In the genomic region with DNA sequence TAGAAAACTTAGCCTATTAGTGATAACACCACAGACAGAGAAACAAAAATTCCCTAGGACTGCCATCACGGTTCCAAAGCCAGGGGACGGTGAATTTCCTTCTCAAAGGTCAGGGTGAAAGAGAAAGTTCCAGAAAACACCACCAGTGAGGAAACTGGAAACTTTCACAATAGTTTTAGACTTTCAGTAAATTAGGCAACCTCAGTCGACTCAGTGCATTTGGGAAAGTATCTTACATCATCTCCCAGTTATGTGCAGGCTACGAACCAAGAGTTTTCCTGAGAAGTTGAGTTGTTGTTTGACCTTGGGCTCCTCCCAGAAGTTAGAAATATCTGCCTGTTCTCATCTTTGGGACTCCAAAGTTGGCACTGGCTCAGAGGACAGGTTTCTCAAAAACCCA, we compare ENCODE assay signal across 18 mouse cellular contexts.
DNase-seq lines count a peak whose midpoint lies in the region; ATAC-seq and TF ChIP-seq lines count a peak whose summit lies in the region.
"Had no signal": no experiment of that assay in that cellular context is flagged by ENCODE, and none has a peak within 500 bp of the region (broad histone marks: within the 10 kb centered on the region; RNA-seq: fewer than 3 reads in every experiment).

No protein-coding gene starts in this region.

- 44% methylated on average over 4 of the region's 4 CpGs for WGBS in liver, postnatal 0 days (ENCODE audit: insufficient replicate concordance)
- WGBS in midbrain, embryonic 15.5 days, result 83% methylated on average over 4 of the region's 4 CpGs

- TF ChIP-seq EP300 in liver, postnatal 0 days (IDR thresholded peaks at IDR 0.05; ENCODE audit: low read depth), result peak; percentile 91

- H3K4me3 ChIP-seq in liver, postnatal 0 days (ENCODE audit: low read depth, low read length), result no peak overlapping the region
- H3K4me3 ChIP-seq in embryonic fibroblast, embryonic 13.5 days (ENCODE audit: insufficient read depth, low read length), result no peak overlapping the region
- H3K4me3 ChIP-seq in myocyte, result no peak overlapping the region
- H3K4me3 ChIP-seq in midbrain, embryonic 15.5 days, result no peak overlapping the region
- H3K4me3 ChIP-seq: hindbrain, embryonic 13.5 days; left cerebral cortex, adult 2 months; limb, embryonic 12.5 days; midbrain, embryonic 12.5 days had no signal

- no peak overlapping the region for H3K27ac ChIP-seq in liver, postnatal 0 days (ENCODE audit: low read depth)
- peak overlapping the region; percentile 85 for H3K27ac ChIP-seq in embryonic fibroblast, embryonic 13.5 days (ENCODE audit: insufficient read depth, low read length)
- H3K27ac ChIP-seq in midbrain, embryonic 15.5 days, result no peak overlapping the region
- H3K27ac ChIP-seq: hindbrain, embryonic 13.5 days; left cerebral cortex, adult 2 months; limb, embryonic 12.5 days; midbrain, embryonic 12.5 days had no signal

- no peaks in the 10 kb centered on the region for H3K27me3 ChIP-seq in liver, postnatal 0 days (ENCODE audit: insufficient read depth, low read length)
- no peaks in the 10 kb centered on the region for H3K27me3 ChIP-seq in myocyte (ENCODE audit: control insufficient read depth, insufficient read depth, insufficient read length)
- no peaks in the 10 kb centered on the region for H3K27me3 ChIP-seq in midbrain, embryonic 15.5 days (replicated peaks)
- H3K27me3 ChIP-seq: hindbrain, embryonic 13.5 days; limb, embryonic 12.5 days; midbrain, embryonic 12.5 days had no signal

- H3K79me2 ChIP-seq in myocyte (ENCODE audit: control insufficient read depth, insufficient read depth), result no peaks in the 10 kb centered on the region

- no peaks in the 10 kb centered on the region for H3K9me3 ChIP-seq in liver, postnatal 0 days (ENCODE audit: low read length)
- H3K9me3 ChIP-seq in midbrain, embryonic 15.5 days, result no peaks in the 10 kb centered on the region
- H3K9me3 ChIP-seq: hindbrain, embryonic 13.5 days; limb, embryonic 12.5 days; midbrain, embryonic 12.5 days had no signal

- no peaks in the 10 kb centered on the region for H3K4me1 ChIP-seq in liver, postnatal 0 days (ENCODE audit: insufficient read depth)
- H3K4me1 ChIP-seq in embryonic fibroblast, embryonic 13.5 days (ENCODE audit: control insufficient read depth, insufficient read depth, low read length), result peaks cover 4% of the 10 kb centered on the region; the same call in 1 of the 2 replicates
- no peaks in the 10 kb centered on the region for H3K4me1 ChIP-seq in midbrain, embryonic 15.5 days
- H3K4me1 ChIP-seq: limb, embryonic 12.5 days; midbrain, embryonic 12.5 days had no signal

- H3ac ChIP-seq in myocyte (ENCODE audit: control insufficient read depth, insufficient read length), result no peak overlapping the region

- TF ChIP-seq CTCF in liver, postnatal 0 days (IDR thresholded peaks at IDR 0.05; ENCODE audit: low read depth), result no peak
- TF ChIP-seq CTCF in embryonic fibroblast, embryonic 13.5 days (IDR thresholded peaks at IDR 0.05; ENCODE audit: borderline replicate concordance, insufficient read depth, low read length), result no peak

- H3K36me3 ChIP-seq in liver, postnatal 0 days (replicated peaks; ENCODE audit: insufficient read depth, low read length), result no peaks in the 10 kb centered on the region
- H3K36me3 ChIP-seq in myocyte (ENCODE audit: control insufficient read depth, insufficient read depth), result no peaks in the 10 kb centered on the region
- no peaks in the 10 kb centered on the region for H3K36me3 ChIP-seq in midbrain, embryonic 15.5 days (replicated peaks)
- H3K36me3 ChIP-seq: hindbrain, embryonic 13.5 days; limb, embryonic 12.5 days; midbrain, embryonic 12.5 days had no signal

- no peak for TF ChIP-seq POLR2A in embryonic fibroblast, embryonic 13.5 days (IDR thresholded peaks at IDR 0.05; ENCODE audit: low read depth, low read length)
- no peak for TF ChIP-seq POLR2A in myocyte (IDR thresholded peaks at IDR 0.05; ENCODE audit: insufficient read length, low read depth)

- peak; percentile 55 for DNase-seq in adrenal gland, adult 2 months
- no peak for DNase-seq in adrenal gland, postnatal 4 days (ENCODE audit: low spot score in 2 of 2)
- DNase-seq in liver, postnatal 0 days, result no peak
- no peak for DNase-seq in liver
- DNase-seq in cerebellum, postnatal 10 days, result no peak
- DNase-seq: cerebellum, adult 2 months; embryo, embryonic 11 days; gastrocnemius, postnatal 25 days; kidney, adult 18-20 months; lung, embryonic 14.5 days; thymus, postnatal 25 days had no signal

- peak; percentile 78 for ATAC-seq in liver, postnatal 0 days
- no peak for ATAC-seq in midbrain, embryonic 15.5 days (replicated peaks)

- H3K9ac ChIP-seq in liver, postnatal 0 days (replicated peaks), result no peak overlapping the region
- no peak overlapping the region for H3K9ac ChIP-seq in midbrain, embryonic 15.5 days
- H3K9ac ChIP-seq: hindbrain, embryonic 13.5 days; limb, embryonic 12.5 days; lung, embryonic 14.5 days; midbrain, embryonic 12.5 days had no signal

- no peak overlapping the region for H3K4me2 ChIP-seq in liver, postnatal 0 days (ENCODE audit: low read depth, low read length)
- no peak overlapping the region for H3K4me2 ChIP-seq in myocyte (ENCODE audit: low read depth)
- no peak overlapping the region for H3K4me2 ChIP-seq in midbrain, embryonic 15.5 days
- H3K4me2 ChIP-seq: hindbrain, embryonic 13.5 days; limb, embryonic 12.5 days; lung, embryonic 14.5 days; midbrain, embryonic 12.5 days had no signal

TF ChIP-seq in myocyte, 11 proteins besides CTCF, POLR2A, EP300 and RAD21:
- TF ChIP-seq TCF12 (IDR thresholded peaks at IDR 0.05; ENCODE audit: insufficient read depth, poor library complexity, severe bottlenecking), result no peak
- peak; percentile 74 for TF ChIP-seq CEBPB (IDR thresholded peaks at IDR 0.05; ENCODE audit: insufficient read depth, poor library complexity, severe bottlenecking)
- no peak for TF ChIP-seq MAX (IDR thresholded peaks at IDR 0.05; ENCODE audit: low read depth)
